8 mouse cellular contexts compared by ENCODE assay signal in the genomic region with DNA sequence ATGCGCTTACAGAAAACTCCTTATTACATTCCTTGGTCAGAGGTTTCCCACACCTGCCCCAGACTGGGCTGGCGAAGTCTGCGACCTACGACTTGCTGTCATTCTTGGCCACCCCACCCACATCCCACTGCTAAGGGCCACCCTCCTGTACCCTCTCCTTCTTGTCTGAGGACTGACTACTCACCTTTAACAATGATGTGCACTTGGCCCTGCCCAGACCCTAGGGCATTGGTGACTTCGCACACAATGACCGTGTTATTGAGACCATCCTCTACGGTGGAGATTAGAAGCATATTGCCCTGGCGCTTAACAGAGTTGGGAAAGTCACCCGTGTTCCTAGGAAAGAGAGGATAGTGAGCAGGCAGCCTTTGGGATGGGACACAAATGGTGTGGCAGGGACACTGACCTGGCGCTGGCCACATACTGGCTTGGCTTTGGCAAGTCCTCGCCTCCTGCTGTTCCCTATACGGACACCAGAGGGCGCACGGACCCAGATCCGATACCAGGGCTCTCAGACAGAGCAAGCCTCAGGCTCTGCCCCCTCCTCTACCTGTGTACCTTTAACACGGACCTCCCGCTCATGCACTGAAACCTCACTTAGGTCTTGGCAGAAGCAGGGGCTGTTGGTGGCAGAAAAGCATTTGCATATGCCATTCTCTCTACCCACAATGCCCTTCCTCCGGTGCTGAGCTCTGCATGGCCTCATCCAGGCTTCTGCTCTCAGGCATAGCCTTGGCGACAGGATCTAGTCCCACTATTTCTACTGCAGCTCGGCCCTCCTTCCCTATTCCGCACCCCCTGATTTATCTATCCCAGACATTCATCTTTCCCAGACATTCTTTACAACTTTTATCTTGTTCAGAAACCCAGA. TPM values are rescaled to one million over a fixed set of nuclear protein-coding genes. Genes with fewer than 3 reads are reported as not detected.
DNase-seq lines count a peak whose midpoint lies in the region; ATAC-seq and TF ChIP-seq lines count a peak whose summit lies in the region.

No protein-coding gene starts in this region.

- no peaks in the 10 kb centered on the region for H3K9me3 ChIP-seq in embryonic facial prominence, embryonic 15.5 days (replicated peaks)
- H3K9me3 ChIP-seq in heart, embryonic 14.5 days (ENCODE audit: control insufficient read depth, low read length) = 0 out of 2 replicates have a peak, but pooled peaks cover 3% of the 10 kb centered on the region
- H3K9me3 ChIP-seq in kidney, postnatal 0 days (replicated peaks; ENCODE audit: low read length) = no peaks in the 10 kb centered on the region
- no peaks in the 10 kb centered on the region for H3K9me3 ChIP-seq in liver, embryonic 12.5 days (replicated peaks)
- H3K9me3 ChIP-seq in neural tube, embryonic 11.5 days (ENCODE audit: control insufficient read depth, low read length) = no peaks in the 10 kb centered on the region; the same call in 1 of the 2 replicates
- no peaks in the 10 kb centered on the region for H3K9me3 ChIP-seq in stomach, postnatal 0 days (ENCODE audit: control insufficient read depth, low read length)

- no peaks in the 10 kb centered on the region for H3K4me1 ChIP-seq in embryonic facial prominence, embryonic 15.5 days
- no peaks in the 10 kb centered on the region for H3K4me1 ChIP-seq in heart, embryonic 14.5 days (ENCODE audit: control insufficient read depth in 2 of 2, insufficient read depth in 2 of 2, low read length in 2 of 2)
- H3K4me1 ChIP-seq in kidney, postnatal 0 days (replicated peaks; ENCODE audit: insufficient read depth, low read length) = no peaks in the 10 kb centered on the region
- no peaks in the 10 kb centered on the region for H3K4me1 ChIP-seq in liver, embryonic 12.5 days
- no peaks in the 10 kb centered on the region for H3K4me1 ChIP-seq in neural tube, embryonic 11.5 days (ENCODE audit: control insufficient read depth, insufficient read depth, low read length)
- H3K4me1 ChIP-seq in stomach, postnatal 0 days (replicated peaks; ENCODE audit: control insufficient read depth, insufficient read depth) = no peaks in the 10 kb centered on the region

- WGBS in embryonic facial prominence, embryonic 15.5 days = 49% methylated on average over 21 of the region's 21 CpGs
- 51% methylated on average over 21 of the region's 21 CpGs for WGBS in heart, embryonic 14.5 days
- 51% methylated on average over 21 of the region's 21 CpGs for WGBS in kidney, postnatal 0 days
- 42% methylated on average over 21 of the region's 21 CpGs for WGBS in liver, embryonic 12.5 days (ENCODE audit: insufficient replicate concordance)
- 52% methylated on average over 21 of the region's 21 CpGs for WGBS in neural tube, embryonic 11.5 days
- WGBS in stomach, postnatal 0 days = 52% methylated on average over 21 of the region's 21 CpGs

- no peak overlapping the region for H3ac ChIP-seq in C2C12 (ENCODE audit: control insufficient read depth, insufficient read length, low read depth)

- no peak for TF ChIP-seq EP300 in stomach, postnatal 0 days (optimal IDR thresholded peaks at IDR 0.05)

- peak; percentile 37 to 62 for DNase-seq in adrenal gland, postnatal 4 days (ENCODE audit: low spot score in 2 of 2)
- DNase-seq in kidney, postnatal 0 days (ENCODE audit: low spot score) = peak; percentile 74
- peak; percentile 82 for DNase-seq in neural tube, embryonic 11.5 days (ENCODE audit: low spot score)
- peak; percentile 85 for DNase-seq in stomach, postnatal 0 days (ENCODE audit: low spot score)

- peaks cover 4% of the 10 kb centered on the region for H3K79me2 ChIP-seq in C2C12 (ENCODE audit: control insufficient read depth, insufficient read depth)

- ATAC-seq in embryonic facial prominence, embryonic 15.5 days (ENCODE audit: insufficient number of reproducible peaks, low FRiP score, low TSS enrichment, low read depth) = 0 out of 2 replicates have a peak, but pooled peaks have one; percentile 52
- 0 out of 2 replicates have a peak, but pooled peaks have one; percentile 37 for ATAC-seq in heart, embryonic 14.5 days (ENCODE audit: insufficient number of reproducible peaks, insufficient read depth, low FRiP score, low read depth)
- ATAC-seq in kidney, postnatal 0 days (replicated peaks; ENCODE audit: low FRiP score, low read depth) = peak; percentile 83
- ATAC-seq in liver, embryonic 12.5 days = peak; percentile 60; the same call in 1 of the 2 replicates
- ATAC-seq in neural tube, embryonic 11.5 days (ENCODE audit: insufficient read depth, low FRiP score, low TSS enrichment) = peak; percentile 48; the same call in 1 of the 2 replicates
- ATAC-seq in stomach, postnatal 0 days (ENCODE audit: low FRiP score, low TSS enrichment) = peak; percentile 75

- H3K79me3 ChIP-seq in C2C12 (ENCODE audit: low read depth) = no peaks in the 10 kb centered on the region

- H3K9ac ChIP-seq in embryonic facial prominence, embryonic 15.5 days = no peak overlapping the region
- no peak overlapping the region for H3K9ac ChIP-seq in heart, embryonic 14.5 days (ENCODE audit: low read length)
- H3K9ac ChIP-seq in kidney, postnatal 0 days (ENCODE audit: low read depth, low read length) = no peak overlapping the region
- no peak overlapping the region for H3K9ac ChIP-seq in liver, embryonic 12.5 days
- H3K9ac ChIP-seq in neural tube, embryonic 11.5 days (ENCODE audit: low read length) = no peak overlapping the region
- H3K9ac ChIP-seq in stomach, postnatal 0 days (ENCODE audit: low read length) = no peak overlapping the region

- H3K36me3 ChIP-seq in C2C12 (ENCODE audit: control insufficient read depth, insufficient read depth) = peaks cover 47% of the 10 kb centered on the region
- H3K36me3 ChIP-seq in embryonic facial prominence, embryonic 15.5 days = peaks cover 54% of the 10 kb centered on the region
- H3K36me3 ChIP-seq in heart, embryonic 14.5 days (ENCODE audit: control insufficient read depth, insufficient read depth, low read length) = peaks cover 73% of the 10 kb centered on the region
- H3K36me3 ChIP-seq in kidney, postnatal 0 days (ENCODE audit: insufficient read depth, low read length) = peaks cover 25% of the 10 kb centered on the region
- peaks cover 32% of the 10 kb centered on the region for H3K36me3 ChIP-seq in liver, embryonic 12.5 days
- H3K36me3 ChIP-seq in neural tube, embryonic 11.5 days (ENCODE audit: control insufficient read depth, insufficient read depth, low read length) = no peaks in the 10 kb centered on the region; the same call in 1 of the 2 replicates
- H3K36me3 ChIP-seq in stomach, postnatal 0 days (ENCODE audit: control insufficient read depth, insufficient read depth, low read length) = peaks cover 18% of the 10 kb centered on the region

- H3K4me2 ChIP-seq in embryonic facial prominence, embryonic 15.5 days (replicated peaks) = no peak overlapping the region
- no peak overlapping the region for H3K4me2 ChIP-seq in heart, embryonic 14.5 days (ENCODE audit: low read length)
- no peak overlapping the region for H3K4me2 ChIP-seq in kidney, postnatal 0 days (ENCODE audit: low read length)
- no peak overlapping the region for H3K4me2 ChIP-seq in liver, embryonic 12.5 days
- no peak overlapping the region for H3K4me2 ChIP-seq in neural tube, embryonic 11.5 days (ENCODE audit: low read depth)
- no peak overlapping the region for H3K4me2 ChIP-seq in stomach, postnatal 0 days (replicated peaks; ENCODE audit: low read depth)

- no peak overlapping the region for H3K27ac ChIP-seq in embryonic facial prominence, embryonic 15.5 days (replicated peaks)
- H3K27ac ChIP-seq in heart, embryonic 14.5 days (replicated peaks in 1 of 2; ENCODE audit: control insufficient read depth in 1 of 2, insufficient read depth in 1 of 2, low read depth in 2 of 2, low read length in 2 of 2) = no peak overlapping the region
- no peak overlapping the region for H3K27ac ChIP-seq in kidney, postnatal 0 days
- no peak overlapping the region for H3K27ac ChIP-seq in liver, embryonic 12.5 days
- H3K27ac ChIP-seq in neural tube, embryonic 11.5 days (ENCODE audit: low read depth, low read length) = no peak overlapping the region
- H3K27ac ChIP-seq in stomach, postnatal 0 days (replicated peaks) = no peak overlapping the region

- peak; percentile 74 for TF ChIP-seq CTCF in C2C12 (IDR thresholded peaks at IDR 0.05; ENCODE audit: control insufficient read depth, insufficient read depth, insufficient read length)
- peak; percentile 87 for TF ChIP-seq CTCF in kidney, postnatal 0 days (IDR thresholded peaks at IDR 0.05; ENCODE audit: low read depth)
- peak; percentile 92 for TF ChIP-seq CTCF in stomach, postnatal 0 days (IDR thresholded peaks at IDR 0.05; ENCODE audit: low read depth)

- no peak overlapping the region for H3K4me3 ChIP-seq in C2C12 (ENCODE audit: insufficient read depth, poor library complexity, severe bottlenecking)
- H3K4me3 ChIP-seq in embryonic facial prominence, embryonic 15.5 days (replicated peaks) = no peak overlapping the region
- H3K4me3 ChIP-seq in heart, embryonic 14.5 days (ENCODE audit: control insufficient read depth in 1 of 2, insufficient read depth in 1 of 2, low read depth in 1 of 2, low read length in 2 of 2) = no peak overlapping the region
- H3K4me3 ChIP-seq in kidney, postnatal 0 days (replicated peaks; ENCODE audit: low read depth, low read length) = no peak overlapping the region
- no peak overlapping the region for H3K4me3 ChIP-seq in liver, embryonic 12.5 days
- no peak overlapping the region for H3K4me3 ChIP-seq in neural tube, embryonic 11.5 days (ENCODE audit: low read depth, low read length)
- H3K4me3 ChIP-seq in stomach, postnatal 0 days (ENCODE audit: low read depth, low read length) = no peak overlapping the region

- H3K27me3 ChIP-seq in C2C12 (ENCODE audit: control insufficient read depth, insufficient read depth, insufficient read length) = no peaks in the 10 kb centered on the region
- no peaks in the 10 kb centered on the region for H3K27me3 ChIP-seq in embryonic facial prominence, embryonic 15.5 days
- no peaks in the 10 kb centered on the region for H3K27me3 ChIP-seq in heart, embryonic 14.5 days (ENCODE audit: control insufficient read depth, insufficient read depth, low read length)
- no peaks in the 10 kb centered on the region for H3K27me3 ChIP-seq in kidney, postnatal 0 days (ENCODE audit: insufficient read depth, low read length)
- no peaks in the 10 kb centered on the region for H3K27me3 ChIP-seq in liver, embryonic 12.5 days (replicated peaks)
- H3K27me3 ChIP-seq in neural tube, embryonic 11.5 days (ENCODE audit: control insufficient read depth, insufficient read depth, low read length) = no peaks in the 10 kb centered on the region
- H3K27me3 ChIP-seq in stomach, postnatal 0 days (ENCODE audit: control insufficient read depth, insufficient read depth, low read length) = no peaks in the 10 kb centered on the region

RNA-seq across cellular contexts. Expression of a gene that starts 10.3 kb away (rescaled TPM):
- polyA plus RNA-seq in C2C12 (2012; fragmentation: generic; extraction: Trizol) = 16.5 TPM
- 10 to 100 TPM; 21.6 to 22.0 TPM for total RNA-seq in adrenal gland, postnatal 4 days (2021)
- polyA plus RNA-seq in embryonic facial prominence, embryonic 15.5 days (2015; fragmentation: Nextera tagmentation; extraction: Ambion mirVana) = 13.2 and 14.1 TPM in 2 replicates
- polyA plus RNA-seq in heart, embryonic 14.5 days (2014; fragmentation: Nextera tagmentation; extraction: Ambion mirVana) = 12.7 and 12.9 TPM in 2 replicates
- polyA plus RNA-seq in kidney, postnatal 0 days (2015; fragmentation: Nextera tagmentation; extraction: Ambion mirVana) = 7.3 and 7.8 TPM in 2 replicates
- polyA plus RNA-seq in liver, embryonic 12.5 days (2016; fragmentation: Nextera tagmentation; extraction: Ambion mirVana) = 3.6 and 3.9 TPM in 2 replicates
- polyA plus RNA-seq in neural tube, embryonic 11.5 days (2014; fragmentation: Nextera tagmentation; extraction: Ambion mirVana) = 2.9 and 4.8 TPM in 2 replicates
- 6.2 and 6.7 TPM in 2 replicates for polyA plus RNA-seq in stomach, postnatal 0 days (2015; fragmentation: Nextera tagmentation; extraction: Ambion mirVana)

RNA-seq across cellular contexts. Expression of a gene that starts 22.9 kb away (rescaled TPM):
- not detected for polyA plus RNA-seq in C2C12 (2012; fragmentation: generic; extraction: Trizol)
- total RNA-seq in adrenal gland, postnatal 4 days (2021) = not detected
- 4.1 and 5.5 TPM in 2 replicates for polyA plus RNA-seq in embryonic facial prominence, embryonic 15.5 days (2015; fragmentation: Nextera tagmentation; extraction: Ambion mirVana)
- not detected in 2 replicates for polyA plus RNA-seq in heart, embryonic 14.5 days (2014; fragmentation: Nextera tagmentation; extraction: Ambion mirVana)
- polyA plus RNA-seq in kidney, postnatal 0 days (2015; fragmentation: Nextera tagmentation; extraction: Ambion mirVana) = 0.08 and 0.13 TPM in 2 replicates
- not detected in 2 replicates for polyA plus RNA-seq in liver, embryonic 12.5 days (2016; fragmentation: Nextera tagmentation; extraction: Ambion mirVana)
- polyA plus RNA-seq in neural tube, embryonic 11.5 days (2014; fragmentation: Nextera tagmentation; extraction: Ambion mirVana) = not detected in 2 replicates
- polyA plus RNA-seq in stomach, postnatal 0 days (2015; fragmentation: Nextera tagmentation; extraction: Ambion mirVana) = 9.5 and 10.2 TPM in 2 replicates

RNA-seq across cellular contexts. Expression of a gene that starts 39.9 kb away (rescaled TPM):
- polyA plus RNA-seq in C2C12 (2012; fragmentation: generic; extraction: Trizol) = 0.06 TPM
- total RNA-seq in adrenal gland, postnatal 4 days (2021) = under 1 TPM in 1 of 2 experiments, not detected in 1; 0.28 TPM
- polyA plus RNA-seq in embryonic facial prominence, embryonic 15.5 days (2015; fragmentation: Nextera tagmentation; extraction: Ambion mirVana) = 0.11 TPM in 1 of 2 replicates, not detected in the other
- 1.3 and 1.8 TPM in 2 replicates for polyA plus RNA-seq in heart, embryonic 14.5 days (2014; fragmentation: Nextera tagmentation; extraction: Ambion mirVana)
- 0.10 and 0.13 TPM in 2 replicates for polyA plus RNA-seq in kidney, postnatal 0 days (2015; fragmentation: Nextera tagmentation; extraction: Ambion mirVana)
- polyA plus RNA-seq in liver, embryonic 12.5 days (2016; fragmentation: Nextera tagmentation; extraction: Ambion mirVana) = 0.26 and 0.30 TPM in 2 replicates
- polyA plus RNA-seq in neural tube, embryonic 11.5 days (2014; fragmentation: Nextera tagmentation; extraction: Ambion mirVana) = not detected in 2 replicates
- 3.2 and 4.4 TPM in 2 replicates for polyA plus RNA-seq in stomach, postnatal 0 days (2015; fragmentation: Nextera tagmentation; extraction: Ambion mirVana)

RNA-seq across cellular contexts. Expression of a gene that starts 49.6 kb away (rescaled TPM):
- not detected for polyA plus RNA-seq in C2C12 (2012; fragmentation: generic; extraction: Trizol)
- under 1 TPM in 1 of 2 experiments, not detected in 1; 0.20 TPM for total RNA-seq in adrenal gland, postnatal 4 days (2021)
- polyA plus RNA-seq in embryonic facial prominence, embryonic 15.5 days (2015; fragmentation: Nextera tagmentation; extraction: Ambion mirVana) = not detected in 2 replicates
- polyA plus RNA-seq in heart, embryonic 14.5 days (2014; fragmentation: Nextera tagmentation; extraction: Ambion mirVana) = not detected in 2 replicates
- polyA plus RNA-seq in kidney, postnatal 0 days (2015; fragmentation: Nextera tagmentation; extraction: Ambion mirVana) = not detected in 2 replicates
- not detected in 2 replicates for polyA plus RNA-seq in liver, embryonic 12.5 days (2016; fragmentation: Nextera tagmentation; extraction: Ambion mirVana)
- polyA plus RNA-seq in neural tube, embryonic 11.5 days (2014; fragmentation: Nextera tagmentation; extraction: Ambion mirVana) = not detected in 2 replicates
- not detected in 2 replicates for polyA plus RNA-seq in stomach, postnatal 0 days (2015; fragmentation: Nextera tagmentation; extraction: Ambion mirVana)

RNA-seq across cellular contexts. Expression of a gene that starts 54.6 kb away (rescaled TPM):
- not detected for polyA plus RNA-seq in C2C12 (2012; fragmentation: generic; extraction: Trizol)
- total RNA-seq in adrenal gland, postnatal 4 days (2021) = not detected
- polyA plus RNA-seq in embryonic facial prominence, embryonic 15.5 days (2015; fragmentation: Nextera tagmentation; extraction: Ambion mirVana) = not detected in 2 replicates
- not detected in 2 replicates for polyA plus RNA-seq in heart, embryonic 14.5 days (2014; fragmentation: Nextera tagmentation; extraction: Ambion mirVana)
- polyA plus RNA-seq in kidney, postnatal 0 days (2015; fragmentation: Nextera tagmentation; extraction: Ambion mirVana) = not detected in 2 replicates
- polyA plus RNA-seq in liver, embryonic 12.5 days (2016; fragmentation: Nextera tagmentation; extraction: Ambion mirVana) = not detected in 2 replicates
- polyA plus RNA-seq in neural tube, embryonic 11.5 days (2014; fragmentation: Nextera tagmentation; extraction: Ambion mirVana) = not detected in 2 replicates
- not detected in 2 replicates for polyA plus RNA-seq in stomach, postnatal 0 days (2015; fragmentation: Nextera tagmentation; extraction: Ambion mirVana)
